Mouse (Mus musculus) brain, embryonic 14.5 days (tissue): ENCODE results near the gene Osbpl3.

Experiments used
- CTCF ChIP-seq: fragments of 200-500 bp; IDR thresholded peaks from 2 replicates; pipeline ENCODE4 v1.5.1; 2012; ENCODE audit warnings: inconsistent platforms, mild to moderate bottlenecking, moderate library complexity, borderline replicate concordance; ENCODE audit not compliant: insufficient read depth, insufficient read length; ENCODE audit errors: extremely low read depth
- POLR2A ChIP-seq: fragments of 200-500 bp; IDR thresholded peaks from 2 replicates; pipeline ENCODE4 v1.6.1; 2012; ENCODE audit warnings: mild to moderate bottlenecking, inconsistent platforms, borderline replicate concordance; ENCODE audit not compliant: poor library complexity, insufficient read depth, insufficient read length, severe bottlenecking; ENCODE audit errors: extremely low read depth

GRCm38 (mm10) chr6:50340226-50340906 is 115.6 kb downstream of the Osbpl3 start:
- no peak for TF ChIP-seq CTCF
- no peak for TF ChIP-seq POLR2A
